Mouse (Mus musculus) adrenal gland, postnatal 14 days (tissue): ENCODE measurements at regions not wholly inside any gene's neighbourhood (a gene's known extent, or its start where the extent isn't known, plus 50 kb on each side); places are given as distances from the start of the nearest gene placed in this dataset.

Experiments used
- DNase-seq: peaks from one replicate; pipeline ENCODE4 v3.0.0; 2021; ENCODE audit warnings: mixed read lengths

- peak; percentile 4 for DNase-seq
These were observed 597.9 kb upstream of the Zwint start for GRCm38 (mm10) chr10:72056725-72057124.

GRCm38 (mm10) chr10:72071185-72071718 is 583.4 kb upstream of the Zwint start:
- no peak for DNase-seq

- no peak for DNase-seq
These were observed 576.3 kb upstream of the Zwint start for GRCm38 (mm10) chr10:72078363-72078762.

DNA sequence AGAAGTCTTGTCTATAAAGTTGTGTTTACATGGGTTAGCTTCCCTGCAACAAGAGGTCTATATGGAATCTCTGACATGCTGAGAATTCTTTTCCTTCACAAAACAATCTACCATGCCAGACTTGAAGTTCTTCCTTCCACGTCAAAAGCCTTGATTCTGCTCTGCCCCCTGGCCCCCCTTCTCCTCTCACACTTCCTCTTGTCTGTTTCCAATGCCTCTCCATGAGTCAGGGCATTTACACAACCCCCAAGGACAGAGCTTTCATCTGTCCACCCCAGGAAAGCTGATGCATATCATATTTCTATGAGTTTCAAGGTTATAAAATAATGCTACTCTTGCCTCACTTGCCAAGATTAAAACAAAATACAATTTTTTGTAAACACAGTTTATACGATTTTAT is 557.7 kb upstream of the Zwint start:
- peak; percentile 78 for DNase-seq

DNA sequence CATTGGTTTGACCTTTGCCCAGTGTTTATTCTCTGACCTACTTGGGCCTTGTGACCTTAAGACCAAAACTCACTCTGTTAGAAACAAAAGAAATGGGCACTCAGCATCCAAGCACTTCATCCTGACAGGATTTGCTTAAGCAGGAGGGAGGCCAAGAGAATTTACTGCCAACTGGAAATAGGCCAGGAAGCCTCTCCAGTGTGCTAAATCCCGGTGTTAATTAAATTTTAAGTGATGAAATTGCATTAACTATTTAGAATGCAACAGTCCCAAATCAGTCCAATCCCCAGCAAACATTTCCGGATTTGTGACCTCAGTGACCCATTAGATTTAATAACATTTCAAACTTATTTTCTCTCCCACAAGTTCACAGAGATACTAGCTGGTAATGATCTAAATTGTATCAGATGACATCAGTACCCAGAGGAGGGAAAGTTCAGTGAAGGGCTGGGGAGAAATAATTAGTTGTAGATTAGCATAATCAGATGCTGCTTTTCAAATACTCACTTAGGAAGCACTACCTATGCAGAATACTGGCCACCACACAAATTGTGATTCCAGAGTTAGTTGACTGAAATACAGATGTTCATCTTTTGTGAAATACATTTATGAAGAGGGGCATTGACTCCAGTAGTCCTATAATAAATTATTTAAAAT is 555.4 kb upstream of the Zwint start:
- peak; percentile 23 for DNase-seq

DNA sequence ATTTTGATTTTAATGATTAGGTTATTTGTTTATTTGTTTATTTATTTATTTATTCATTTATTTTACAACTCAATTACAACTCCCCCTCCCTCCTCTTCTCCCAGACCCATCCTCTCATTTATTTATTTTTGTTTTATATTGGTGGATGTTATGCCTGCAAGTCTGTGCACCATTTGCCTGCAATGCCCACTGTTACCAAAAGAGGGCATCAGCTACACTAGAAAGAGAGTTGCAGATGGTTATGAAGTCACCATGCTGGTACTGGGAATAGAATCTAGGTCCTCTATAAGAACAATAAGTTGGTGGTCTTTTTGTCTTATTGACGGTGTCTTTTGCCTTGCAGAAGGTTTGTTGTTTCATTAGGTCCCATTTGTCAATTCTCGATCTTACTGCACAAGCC is 535.2 kb upstream of the Zwint start:
- no peak for DNase-seq

- DNase-seq = no peak
These were observed 522.2 kb upstream of the Zwint start for GRCm38 (mm10) chr10:72132407-72132806.
